Mouse (Mus musculus): Measurements from ENCODE around the gene Atp6v1g1. TPM values are rescaled to one million over a fixed set of nuclear protein-coding genes. Genes with fewer than 3 reads are reported as not detected.

The Atp6v1g1 gene
- polyA plus RNA-seq, 1 experiment from 2014 or later: 188 TPM

DNA sequence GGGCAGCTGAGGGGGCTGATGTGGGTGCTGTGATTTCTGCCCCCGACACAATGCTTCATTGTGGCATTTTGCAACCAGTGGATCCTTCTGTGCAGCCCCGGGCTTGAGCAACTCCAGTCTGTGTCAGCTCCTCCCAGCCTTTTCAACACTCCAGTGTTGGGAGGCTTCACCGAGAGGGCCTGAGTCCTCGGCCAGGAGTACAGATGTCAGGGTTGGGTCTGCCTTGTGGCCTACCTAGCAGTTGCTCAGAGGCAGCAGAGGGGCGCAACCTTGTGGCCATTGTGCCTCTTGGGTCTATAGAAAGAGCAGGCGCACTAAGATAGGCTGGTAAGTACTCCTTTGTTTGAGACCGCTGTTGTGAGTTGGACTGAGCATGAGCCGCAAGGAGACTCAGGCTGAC, 15.5 kb downstream of the Atp6v1g1 start:
- 0 out of 2 replicates have a peak overlapping the region, but pooled peaks have one; percentile 28 for H3K9ac ChIP-seq
- peaks cover 10% of the 10 kb centered on the region for H3K36me3 ChIP-seq
- ATAC-seq (ENCODE audit: extremely low read depth, insufficient number of reproducible peaks, low FRiP score, low TSS enrichment): no peak
- H3K27me3 ChIP-seq (replicated peaks): no peaks in the 10 kb centered on the region
- H3K4me3 ChIP-seq: no peak overlapping the region
- H3K4me1 ChIP-seq: peaks cover 43% of the 10 kb centered on the region
- 0 out of 2 replicates have a peak overlapping the region, but pooled peaks have one; percentile 33 for H3K27ac ChIP-seq (replicated peaks)
- no peaks in the 10 kb centered on the region for H3K9me3 ChIP-seq
- WGBS: 53% methylated on average over 8 of the region's 8 CpGs
- H3K4me2 ChIP-seq: peak overlapping the region; percentile 87

DNA sequence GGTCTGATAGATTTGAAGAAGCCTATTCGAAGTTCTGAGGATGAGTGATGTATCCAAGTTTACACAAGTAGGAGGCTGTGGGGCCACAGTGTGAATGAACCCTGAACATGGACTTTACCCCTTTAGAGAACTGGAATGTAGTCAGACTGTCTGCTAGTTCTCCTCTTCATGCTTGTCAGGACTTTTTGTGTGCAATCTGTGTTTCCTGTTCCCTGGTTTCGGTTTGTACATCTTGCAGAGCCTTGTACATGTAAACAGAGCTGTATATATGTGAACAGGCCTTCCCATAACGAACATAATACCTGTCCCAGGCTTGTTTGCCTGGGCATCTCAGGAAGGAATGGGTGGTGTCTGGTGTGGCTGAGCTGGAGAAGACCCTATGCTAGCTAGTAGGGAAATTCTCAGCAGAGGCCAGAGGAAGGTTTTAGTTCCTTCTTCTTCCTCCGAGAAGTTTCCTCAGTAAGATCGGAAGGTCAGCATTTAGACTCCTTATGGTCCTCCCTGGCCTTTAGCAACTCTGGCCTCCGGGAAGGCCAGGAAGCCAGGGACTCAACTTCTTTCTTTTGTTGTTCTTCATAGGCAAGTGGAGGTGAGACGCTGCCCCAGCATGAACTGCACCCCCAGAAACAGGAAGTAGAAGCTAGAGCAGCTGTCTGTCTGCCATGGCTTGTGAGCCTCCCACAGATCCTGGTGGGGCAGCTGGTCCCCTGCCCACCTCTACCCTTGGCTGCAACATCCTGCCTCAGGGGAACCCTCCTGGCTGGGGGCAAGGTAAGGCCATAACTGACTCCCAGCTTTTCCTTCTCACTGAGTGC, 17.5 kb downstream of the Atp6v1g1 start:
- Histone ChIP-seq H3K27ac (replicated peaks) (no peak overlapping the region), H3K4me2 (no peak overlapping the region), H3K9me3 (no peaks in the 10 kb centered on the region), H3K4me1 (peaks cover 34% of the 10 kb centered on the region), H3K27me3 (replicated peaks) (no peaks in the 10 kb centered on the region), H3K4me3 (no peak overlapping the region), H3K9ac (no peak overlapping the region; the same call in 1 of the 2 replicates), H3K36me3 (peaks cover 12% of the 10 kb centered on the region)
- no peak for ATAC-seq (ENCODE audit: extremely low read depth, insufficient number of reproducible peaks, low FRiP score, low TSS enrichment)
- WGBS: 66% methylated on average over 7 of the region's 7 CpGs

DNA sequence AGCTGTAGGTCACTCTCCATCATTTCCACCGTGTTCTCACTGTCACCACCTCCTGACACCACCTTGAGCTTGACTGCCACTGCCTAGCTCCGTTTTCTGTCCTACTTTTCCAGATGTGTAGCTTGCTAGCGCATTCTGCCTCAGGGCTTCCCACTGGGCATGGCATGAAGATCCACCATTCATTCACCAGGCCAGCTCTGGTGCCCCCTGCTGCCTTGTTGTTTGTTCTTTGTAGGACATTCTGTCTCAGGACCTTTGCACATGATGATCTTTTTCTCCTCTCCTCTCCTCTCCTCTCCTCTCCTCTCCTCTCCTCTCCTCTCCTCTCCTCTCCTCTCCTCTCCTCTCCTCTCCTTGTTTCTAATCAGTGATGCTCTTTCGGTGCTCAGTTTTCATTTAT, 18.2 kb downstream of the Atp6v1g1 start:
- H3K36me3 ChIP-seq: peaks cover 12% of the 10 kb centered on the region
- no peak overlapping the region for H3K4me2 ChIP-seq
- no peak overlapping the region for H3K27ac ChIP-seq (replicated peaks)
- ATAC-seq (ENCODE audit: extremely low read depth, insufficient number of reproducible peaks, low FRiP score, low TSS enrichment): no peak
- no peak overlapping the region for H3K4me3 ChIP-seq
- WGBS: 69% methylated on average over 4 of the region's 4 CpGs
- H3K4me1 ChIP-seq: peaks cover 27% of the 10 kb centered on the region
- H3K27me3 ChIP-seq (replicated peaks): no peaks in the 10 kb centered on the region
- H3K9ac ChIP-seq: no peak overlapping the region
- H3K9me3 ChIP-seq: no peaks in the 10 kb centered on the region

DNA sequence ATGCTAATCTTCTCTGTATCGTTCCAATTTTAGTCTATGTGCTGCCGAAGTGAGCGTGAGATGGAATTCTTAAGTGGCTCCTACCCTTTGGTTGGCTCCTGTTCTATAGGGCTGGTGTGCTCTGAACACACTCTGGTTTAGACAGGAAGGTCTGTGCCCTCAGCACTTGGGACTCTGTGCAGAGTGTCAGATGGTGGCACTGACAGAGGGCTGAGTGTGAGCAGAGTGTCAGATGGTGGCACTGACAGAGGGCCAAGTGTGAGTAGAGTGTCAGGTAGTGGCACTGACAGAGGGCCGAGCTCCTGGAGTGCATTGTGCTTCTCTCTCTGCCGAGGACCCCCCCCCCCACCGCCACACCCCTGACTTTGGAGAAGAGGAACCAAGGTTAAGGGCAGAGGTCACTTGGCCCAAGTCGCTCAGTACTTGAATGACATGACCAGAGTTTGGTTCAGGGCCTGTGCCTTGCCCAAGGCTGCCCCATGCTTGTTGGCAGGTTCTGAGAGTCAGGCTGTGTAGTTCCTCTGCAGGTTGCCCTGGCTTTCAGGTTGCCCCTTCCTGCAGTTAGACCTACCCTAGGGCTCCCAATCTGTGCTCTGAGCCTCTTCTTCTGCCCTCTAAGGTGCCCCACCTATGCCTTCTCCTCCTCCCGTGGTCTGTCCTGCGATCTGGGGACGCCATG, 23.3 kb downstream of the Atp6v1g1 start:
- 61% methylated on average over 10 of the region's 10 CpGs for WGBS
- ATAC-seq (ENCODE audit: extremely low read depth, insufficient number of reproducible peaks, low FRiP score, low TSS enrichment): no peak; the same call in 1 of the 2 replicates

DNA sequence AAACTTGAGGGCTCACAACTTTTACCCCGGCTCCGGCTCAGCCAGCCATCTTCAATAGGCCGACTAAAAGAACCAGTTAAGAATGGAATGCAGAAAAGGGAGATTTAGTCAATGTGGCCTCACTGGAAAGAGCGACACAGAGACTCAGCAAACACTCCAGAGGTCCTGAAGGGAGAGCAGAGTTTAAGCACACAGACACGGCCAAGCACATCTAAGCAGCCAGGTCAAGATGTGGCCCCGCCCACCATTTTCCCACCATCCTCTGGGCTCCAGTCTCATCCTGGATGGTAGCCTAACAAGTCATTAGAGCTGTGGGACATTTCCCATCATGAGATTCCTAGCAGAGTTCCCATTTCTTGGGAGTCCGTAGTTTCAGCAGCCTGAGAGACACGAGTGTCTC, 24.8 kb downstream of the Atp6v1g1 start:
- Histone ChIP-seq H3K4me3 (no peak overlapping the region), H3K36me3 (peaks cover 28% of the 10 kb centered on the region), H3K9me3 (0 out of 2 replicates have a peak, but pooled peaks cover 7% of the 10 kb centered on the region), H3K27ac (replicated peaks) (no peak overlapping the region), H3K9ac (no peak overlapping the region), H3K27me3 (replicated peaks) (no peaks in the 10 kb centered on the region), H3K4me2 (no peak overlapping the region), H3K4me1 (peaks cover 11% of the 10 kb centered on the region; the same call in 1 of the 2 replicates)
- 78% methylated on average over 8 of the region's 8 CpGs for WGBS
- ATAC-seq (ENCODE audit: extremely low read depth, insufficient number of reproducible peaks, low FRiP score, low TSS enrichment): no peak

More for the DNA sequence above, 23.3 kb downstream of the Atp6v1g1 start:
- Histone ChIP-seq H3K4me3 (no peak overlapping the region), H3K27me3 (replicated peaks) (no peaks in the 10 kb centered on the region), H3K4me2 (no peak overlapping the region), H3K4me1 (peaks cover 11% of the 10 kb centered on the region; the same call in 1 of the 2 replicates), H3K36me3 (peaks cover 18% of the 10 kb centered on the region), H3K9me3 (no peaks in the 10 kb centered on the region), H3K27ac (replicated peaks) (no peak overlapping the region), H3K9ac (no peak overlapping the region)

DNA sequence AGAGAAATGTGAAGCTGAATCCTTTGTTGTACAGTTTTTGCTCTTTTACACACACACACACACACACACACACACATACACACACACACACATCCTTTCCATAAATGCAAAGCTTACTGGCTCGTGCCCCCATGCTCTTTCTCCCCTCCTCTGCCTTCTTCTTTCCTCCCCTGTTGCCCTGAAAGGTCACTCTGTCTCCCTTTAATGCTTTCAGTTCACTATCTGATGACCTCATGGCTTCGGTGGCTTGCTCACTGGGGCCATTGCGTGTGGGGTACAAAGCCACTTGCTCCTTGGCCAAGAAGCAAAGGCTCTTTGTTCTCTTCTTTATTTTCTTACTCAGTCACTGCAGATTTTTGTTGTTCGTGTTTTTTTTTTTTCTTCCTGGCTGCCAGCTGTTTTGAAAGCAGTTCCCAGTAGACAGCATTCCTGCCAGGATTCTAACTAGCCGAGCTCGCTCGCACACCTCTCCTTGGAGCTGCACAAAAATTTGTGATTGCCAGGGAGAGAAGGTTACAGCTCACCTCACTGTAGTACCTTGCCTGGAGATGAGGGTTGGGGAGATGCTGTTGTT, 25.7 kb downstream of the Atp6v1g1 start:
- H3K27ac ChIP-seq (replicated peaks): no peak overlapping the region
- no peak overlapping the region for H3K4me3 ChIP-seq
- H3K36me3 ChIP-seq: peaks cover 28% of the 10 kb centered on the region
- no peak overlapping the region for H3K4me2 ChIP-seq
- no peaks in the 10 kb centered on the region for H3K27me3 ChIP-seq (replicated peaks)
- no peak overlapping the region for H3K9ac ChIP-seq
- peaks cover 11% of the 10 kb centered on the region; the same call in 1 of the 2 replicates for H3K4me1 ChIP-seq
- no peak for ATAC-seq (ENCODE audit: extremely low read depth, insufficient number of reproducible peaks, low FRiP score, low TSS enrichment)
- 50% methylated on average over 7 of the region's 7 CpGs for WGBS
- 0 out of 2 replicates have a peak, but pooled peaks cover 7% of the 10 kb centered on the region for H3K9me3 ChIP-seq

DNA sequence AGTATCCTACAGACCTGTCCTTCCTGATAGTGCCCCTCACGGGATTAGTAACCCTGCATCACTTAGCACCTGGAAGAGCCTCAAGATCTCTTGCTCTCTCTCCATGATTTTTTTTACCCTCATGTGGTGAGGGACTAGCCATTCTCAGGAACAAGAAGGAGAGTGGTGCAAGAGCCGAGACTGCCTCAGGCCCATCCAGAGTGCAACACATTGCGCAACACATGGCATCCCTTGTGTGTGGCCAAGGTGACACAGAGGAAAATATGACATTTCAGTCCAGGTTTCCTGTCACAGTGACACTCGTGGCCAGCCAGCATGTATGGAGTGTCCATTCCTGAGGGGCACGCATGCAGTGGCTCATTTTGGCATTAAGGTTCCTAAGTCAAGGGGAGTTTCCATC, 28.0 kb downstream of the Atp6v1g1 start:
- Histone ChIP-seq H3K4me1 (peaks cover 11% of the 10 kb centered on the region; the same call in 1 of the 2 replicates), H3K9me3 (0 out of 2 replicates have a peak, but pooled peaks cover 12% of the 10 kb centered on the region), H3K4me2 (no peak overlapping the region), H3K9ac (no peak overlapping the region), H3K27ac (replicated peaks) (no peak overlapping the region), H3K27me3 (replicated peaks) (no peaks in the 10 kb centered on the region), H3K36me3 (peaks cover 23% of the 10 kb centered on the region), H3K4me3 (no peak overlapping the region)
- 77% methylated on average over 5 of the region's 5 CpGs for WGBS
- ATAC-seq (ENCODE audit: extremely low read depth, insufficient number of reproducible peaks, low FRiP score, low TSS enrichment): no peak

DNA sequence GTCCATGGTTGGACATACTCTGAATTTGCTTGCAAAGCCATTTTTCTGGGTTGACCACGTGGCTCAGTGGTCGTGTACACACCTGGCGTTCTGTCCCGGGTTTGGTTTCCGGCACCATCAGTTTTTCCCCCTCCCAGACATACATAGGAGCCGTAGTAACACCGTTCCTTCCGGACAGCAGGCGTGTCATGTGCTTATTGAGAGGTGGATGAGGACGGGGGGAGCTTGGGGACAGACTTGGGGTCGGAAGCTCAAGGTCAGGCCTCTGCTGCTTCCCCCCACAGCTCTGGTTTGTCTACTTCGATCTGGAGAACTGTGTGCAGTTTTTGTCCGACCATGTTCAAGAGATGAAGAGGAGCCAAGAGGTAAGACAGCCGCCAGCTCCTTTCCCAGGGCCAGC, 35.1 kb downstream of the Atp6v1g1 start:
- H3K36me3 ChIP-seq: peaks cover 9% of the 10 kb centered on the region
- no peaks in the 10 kb centered on the region for H3K27me3 ChIP-seq (replicated peaks)
- no peak overlapping the region for H3K9ac ChIP-seq
- H3K9me3 ChIP-seq: 0 out of 2 replicates have a peak, but pooled peaks cover 6% of the 10 kb centered on the region
- H3K4me1 ChIP-seq: no peaks in the 10 kb centered on the region
- no peak overlapping the region for H3K4me2 ChIP-seq
- no peak overlapping the region for H3K4me3 ChIP-seq
- ATAC-seq (ENCODE audit: extremely low read depth, insufficient number of reproducible peaks, low FRiP score, low TSS enrichment): no peak
- 84% methylated on average over 14 of the region's 14 CpGs for WGBS
- H3K27ac ChIP-seq (replicated peaks): no peak overlapping the region

DNA sequence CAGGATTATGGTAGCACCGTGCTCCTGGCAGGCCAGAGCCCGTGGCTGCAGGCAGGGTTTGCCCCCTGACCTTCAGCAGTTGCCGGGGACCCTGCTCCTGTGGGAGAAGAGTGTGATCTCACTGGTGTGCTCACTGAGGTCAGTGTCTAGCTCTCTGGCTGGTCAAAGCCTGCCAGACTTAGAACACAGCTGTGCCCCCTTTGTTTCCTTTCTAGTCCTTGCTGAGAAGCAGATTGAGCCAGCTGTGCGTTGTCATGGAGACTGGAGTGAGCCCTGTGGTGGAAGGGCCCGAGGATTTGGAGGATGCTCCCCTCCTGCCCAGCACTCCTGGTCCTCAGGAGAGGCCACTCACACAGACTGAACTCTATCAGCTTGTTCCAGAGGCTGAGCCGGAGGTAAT, 35.5 kb downstream of the Atp6v1g1 start:
- Histone ChIP-seq H3K4me1 (no peaks in the 10 kb centered on the region), H3K9me3 (0 out of 2 replicates have a peak, but pooled peaks cover 6% of the 10 kb centered on the region), H3K4me2 (no peak overlapping the region), H3K27ac (replicated peaks) (no peak overlapping the region), H3K27me3 (replicated peaks) (no peaks in the 10 kb centered on the region), H3K4me3 (no peak overlapping the region), H3K9ac (no peak overlapping the region), H3K36me3 (peaks cover 9% of the 10 kb centered on the region)
- 54% methylated on average over 6 of the region's 6 CpGs for WGBS
- ATAC-seq (ENCODE audit: extremely low read depth, insufficient number of reproducible peaks, low FRiP score, low TSS enrichment): no peak; the same call in 1 of the 2 replicates

DNA sequence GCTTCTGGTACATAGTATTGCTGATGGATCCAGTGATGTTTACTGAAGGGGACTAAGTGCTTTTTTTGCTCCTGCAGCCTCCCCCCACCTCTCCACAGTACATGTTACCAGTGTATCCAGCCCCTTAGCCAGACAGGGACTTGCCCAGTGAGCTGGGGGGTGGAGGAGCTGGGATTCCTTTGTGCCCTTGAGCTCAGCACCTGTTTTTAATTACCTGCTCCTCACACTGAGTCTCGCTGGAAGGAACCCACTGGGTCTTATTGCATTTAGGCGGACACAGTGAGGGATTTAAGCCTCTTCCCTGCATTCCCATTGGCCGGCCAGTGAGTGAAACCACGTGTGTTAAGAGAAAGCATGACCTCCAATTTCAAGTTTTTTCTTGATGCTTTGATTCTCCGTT, 38.0 kb downstream of the Atp6v1g1 start:
- Histone ChIP-seq H3K27me3 (replicated peaks) (no peaks in the 10 kb centered on the region), H3K27ac (replicated peaks) (no peak overlapping the region), H3K36me3 (peaks cover 5% of the 10 kb centered on the region), H3K4me1 (peaks cover 5% of the 10 kb centered on the region; the same call in 1 of the 2 replicates), H3K9ac (no peak overlapping the region), H3K4me2 (no peak overlapping the region), H3K9me3 (0 out of 2 replicates have a peak, but pooled peaks cover 2% of the 10 kb centered on the region), H3K4me3 (no peak overlapping the region)
- WGBS: 73% methylated on average over 5 of the region's 5 CpGs
- ATAC-seq (ENCODE audit: extremely low read depth, insufficient number of reproducible peaks, low FRiP score, low TSS enrichment): no peak

DNA sequence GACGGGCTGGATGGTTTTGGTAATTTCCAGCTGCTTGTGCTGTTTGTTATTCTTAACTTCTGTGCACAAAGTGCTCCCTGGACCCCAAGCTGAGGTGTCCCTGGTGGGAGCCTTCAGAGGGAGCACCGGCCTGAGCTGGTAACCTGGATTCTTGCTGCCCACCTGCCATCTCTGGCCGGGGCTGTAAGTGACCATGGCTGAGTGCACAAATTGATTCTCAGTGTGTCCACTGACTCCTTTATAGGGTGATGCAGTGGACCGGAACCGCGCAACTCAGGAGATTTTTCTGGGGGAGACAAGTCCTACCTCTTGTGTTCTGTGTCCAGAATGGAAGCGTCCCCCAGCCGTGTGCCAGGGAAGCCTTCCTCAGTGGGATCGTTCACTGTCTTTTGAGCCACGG, 40.6 kb downstream of the Atp6v1g1 start:
- H3K4me2 ChIP-seq: no peak overlapping the region
- WGBS: 87% methylated on average over 10 of the region's 10 CpGs
- no peak for ATAC-seq (ENCODE audit: extremely low read depth, insufficient number of reproducible peaks, low FRiP score, low TSS enrichment)
- H3K36me3 ChIP-seq: no peaks in the 10 kb centered on the region; the same call in 1 of the 2 replicates
- H3K27me3 ChIP-seq (replicated peaks): no peaks in the 10 kb centered on the region
- no peaks in the 10 kb centered on the region for H3K9me3 ChIP-seq
- H3K4me3 ChIP-seq: no peak overlapping the region
- no peak overlapping the region for H3K27ac ChIP-seq (replicated peaks)
- H3K9ac ChIP-seq: no peak overlapping the region
- peaks cover 5% of the 10 kb centered on the region; the same call in 1 of the 2 replicates for H3K4me1 ChIP-seq

Data from heart, embryonic 13.5 days (tissue).